26 mouse cellular contexts compared by ENCODE assay signal in the genomic region with DNA sequence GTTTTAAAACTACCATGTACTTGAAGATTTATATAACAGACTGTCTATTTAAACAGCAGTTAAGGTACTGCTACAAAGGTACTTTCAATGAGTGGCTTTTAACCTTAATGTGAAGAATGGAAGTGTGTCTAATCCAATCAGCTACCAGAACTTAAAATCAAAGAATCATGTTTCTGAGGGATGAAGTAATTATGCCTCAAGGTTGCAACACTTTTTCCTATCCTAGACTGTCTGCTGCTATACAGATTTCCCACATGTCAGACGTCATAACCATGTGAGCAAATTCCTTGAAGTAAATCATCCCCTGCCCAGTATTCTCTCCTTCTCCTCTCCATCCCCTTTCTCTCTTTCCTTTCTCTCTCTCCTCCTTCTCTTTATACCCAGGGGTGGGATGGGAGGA.
"Had no signal": no experiment of that assay in that cellular context is flagged by ENCODE, and none has a peak within 500 bp of the region (broad histone marks: within the 10 kb centered on the region; RNA-seq: fewer than 3 reads in every experiment).

No protein-coding gene starts in this region.

- H3K4me2 ChIP-seq: embryonic facial prominence, embryonic 12.5 days; embryonic facial prominence, embryonic 13.5 days; embryonic facial prominence, embryonic 15.5 days; forebrain, embryonic 12.5 days; forebrain, embryonic 13.5 days; forebrain, embryonic 15.5 days had no signal

- H3K27me3 ChIP-seq: embryonic facial prominence, embryonic 12.5 days; embryonic facial prominence, embryonic 13.5 days; embryonic facial prominence, embryonic 15.5 days; forebrain, embryonic 12.5 days; forebrain, embryonic 13.5 days; forebrain, embryonic 15.5 days had no signal

- DNase-seq: cerebellum, adult 9-10 months; cerebellum, adult 9-11 months; cerebellum, postnatal 10 days; cerebellum, postnatal 14 days; cerebellum, postnatal 25 days; cerebellum, postnatal 36 days; embryo, embryonic 11 days; forebrain, postnatal 0 days; gastrocnemius, adult 2 months; gastrocnemius, postnatal 10 days; gastrocnemius, postnatal 14 days; gastrocnemius, postnatal 25 days; gastrocnemius, postnatal 36 days; heart, adult 18-20 months; heart, adult 2 months had no signal

- H3K36me3 ChIP-seq: embryonic facial prominence, embryonic 10.5 days; embryonic facial prominence, embryonic 12.5 days; embryonic facial prominence, embryonic 13.5 days; embryonic facial prominence, embryonic 15.5 days; forebrain, embryonic 10.5 days; forebrain, embryonic 12.5 days; forebrain, embryonic 15.5 days had no signal

- H3K4me3 ChIP-seq: embryonic facial prominence, embryonic 10.5 days; embryonic facial prominence, embryonic 12.5 days; embryonic facial prominence, embryonic 13.5 days; embryonic facial prominence, embryonic 15.5 days; erythroblast, embryonic 14.5 days; forebrain, embryonic 10.5 days; forebrain, embryonic 12.5 days; forebrain, embryonic 13.5 days; forebrain, embryonic 15.5 days; gastrocnemius, adult 2 months; heart, adult 2 months had no signal

- ATAC-seq: forebrain, embryonic 13.5 days; forebrain, embryonic 14.5 days; forebrain, embryonic 15.5 days; forebrain, embryonic 16.5 days; forebrain, postnatal 0 days had no signal
